Mouse (Mus musculus) thymus, adult 2 months (tissue): ENCODE data around the gene Sf3b4. TPM values are rescaled to one million over a fixed set of nuclear protein-coding genes. Genes with fewer than 3 reads are reported as not detected.

ENCODE experiments used
- DNase-seq: peaks from one replicate; pipeline ENCODE4 v3.0.0; 2021
- H3K27ac ChIP-seq: fragments of 200-500 bp; 2 replicates; pipeline ENCODE4 v1.5.1; 2012; ENCODE audit warnings: low read length, control low read depth; ENCODE audit not compliant: control insufficient read depth, insufficient read depth
- H3K27me3 ChIP-seq: fragments of 200-500 bp; 2 replicates; pipeline ENCODE4 v1.6.1; 2012; ENCODE audit warnings: mild to moderate bottlenecking, low read length, moderate library complexity, mixed read lengths; ENCODE audit not compliant: control insufficient read depth, insufficient read depth
- H3K36me3 ChIP-seq: fragments of 200-500 bp; 2 replicates; pipeline ENCODE4 v1.6.1; 2012; ENCODE audit warnings: mild to moderate bottlenecking, low read length, moderate library complexity; ENCODE audit not compliant: control insufficient read depth, insufficient read depth
- H3K4me1 ChIP-seq: fragments of 200-500 bp; replicated peaks from 2 replicates; pipeline ENCODE4 v1.6.1; 2012; ENCODE audit warnings: low read length; ENCODE audit not compliant: control insufficient read depth, insufficient read depth
- H3K4me3 ChIP-seq: fragments of 200-500 bp; 2 replicates; pipeline ENCODE4 v1.5.1; 2012; ENCODE audit warnings: mild to moderate bottlenecking, low read length, control low read depth, moderate library complexity; ENCODE audit not compliant: control insufficient read depth, insufficient read depth
- CTCF ChIP-seq: fragments of 200-500 bp; IDR thresholded peaks from 2 replicates; pipeline ENCODE4 v1.5.1; 2012; ENCODE audit warnings: mild to moderate bottlenecking, control low read depth, low read length, moderate library complexity, borderline replicate concordance; ENCODE audit not compliant: control insufficient read depth, poor library complexity, insufficient read depth; ENCODE audit errors: extremely low read depth
- POLR2A ChIP-seq: fragments of 200-500 bp; IDR thresholded peaks from 2 replicates; pipeline ENCODE4 v1.6.1; 2012; ENCODE audit warnings: mild to moderate bottlenecking, low read length, control low read depth, moderate library complexity; ENCODE audit not compliant: control insufficient read depth, poor library complexity, insufficient read depth; ENCODE audit errors: extremely low read depth
- WGBS: fragments of 180-500 bp; shearing (Covaris S2); methylation state at CpG from one replicate; pipeline ENCODE4 v1.1.7; 2018; 5-methylcytosine and 5-hydroxymethylcytosine counted together
- polyA plus RNA-seq: library from polyadenylated mRNA; depleted of rRNA; stranded (reverse); fragments of >200 nt; gene quantifications from 2 replicates; pipeline ENCODE4 v1.2.3, GENCODE M21; 2012

Sf3b4 gene
- polyA plus RNA-seq, 1 experiment, result 175 TPM

- H3K4me3 ChIP-seq, result peak overlapping the region; percentile 27
- WGBS, result 9% methylated on average over 12 of the region's 12 CpGs
- no peaks in the 10 kb centered on the region for H3K36me3 ChIP-seq
- peaks cover 7% of the 10 kb centered on the region; the same call in 1 of the 2 replicates for H3K27me3 ChIP-seq
- DNase-seq, result no peak
- H3K27ac ChIP-seq, result peak overlapping the region; percentile 12; the same call in 1 of the 2 replicates
- H3K4me1 ChIP-seq, result peaks cover 10% of the 10 kb centered on the region
- TF ChIP-seq POLR2A, result no peak
- TF ChIP-seq CTCF, result no peak
Observed at GRCm38 (mm10) chr3:96160803-96161516, 11.2 kb upstream of the Sf3b4 start.

GRCm38 (mm10) chr3:96161869-96162840 lies 10.0 kb upstream of the Sf3b4 start, which contains the start of gene Mtmr11:
TSS of gene Mtmr11 (plus strand) at chr3:96162004.
- peaks cover 7% of the 10 kb centered on the region; the same call in 1 of the 2 replicates for H3K27me3 ChIP-seq
- TF ChIP-seq CTCF (no peak), POLR2A (no peak)
- H3K27ac ChIP-seq, result peak within 1 kb of the TSS; percentile 41; the same call in 1 of the 2 replicates
- 28% methylated on average over 16 of the region's 16 CpGs for WGBS
- peak within 1 kb of the TSS; percentile 31 for H3K4me3 ChIP-seq
- DNase-seq, result no peak
- H3K36me3 ChIP-seq, result no peaks in the 10 kb centered on the region
- peaks cover 10% of the 10 kb centered on the region for H3K4me1 ChIP-seq

DNA sequence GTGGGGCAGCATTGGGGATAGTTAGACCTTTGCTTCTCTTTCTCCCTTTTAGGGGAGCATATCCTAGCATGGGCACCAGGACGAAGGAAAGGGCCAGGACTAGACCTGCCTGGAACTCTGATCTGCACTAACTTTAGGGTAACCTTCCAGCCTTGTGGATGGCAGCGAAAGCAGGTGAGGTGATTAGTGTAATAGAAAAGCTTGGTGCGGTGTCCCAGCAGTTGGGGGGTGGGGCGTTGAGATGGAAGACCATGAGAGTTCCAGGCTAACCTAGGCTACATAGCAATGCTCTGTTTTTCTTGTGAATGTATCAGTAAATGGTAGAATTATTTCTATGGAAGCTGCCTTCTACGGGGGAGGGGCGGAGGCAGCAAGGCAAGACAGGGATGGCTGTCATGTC lies 9.1 kb upstream of the Sf3b4 start:
- H3K27me3 ChIP-seq, result peaks cover 7% of the 10 kb centered on the region; the same call in 1 of the 2 replicates
- peaks cover 10% of the 10 kb centered on the region for H3K4me1 ChIP-seq
- no peak overlapping the region for H3K27ac ChIP-seq
- DNase-seq, result no peak
- no peak overlapping the region for H3K4me3 ChIP-seq
- H3K36me3 ChIP-seq, result no peaks in the 10 kb centered on the region
- 94% methylated on average over 6 of the region's 6 CpGs for WGBS
- TF ChIP-seq CTCF (no peak), POLR2A (no peak)

GRCm38 (mm10) chr3:96168466-96169158 lies 3.5 kb upstream of the Sf3b4 start:
- no peaks in the 10 kb centered on the region; the same call in 1 of the 2 replicates for H3K36me3 ChIP-seq

DNA sequence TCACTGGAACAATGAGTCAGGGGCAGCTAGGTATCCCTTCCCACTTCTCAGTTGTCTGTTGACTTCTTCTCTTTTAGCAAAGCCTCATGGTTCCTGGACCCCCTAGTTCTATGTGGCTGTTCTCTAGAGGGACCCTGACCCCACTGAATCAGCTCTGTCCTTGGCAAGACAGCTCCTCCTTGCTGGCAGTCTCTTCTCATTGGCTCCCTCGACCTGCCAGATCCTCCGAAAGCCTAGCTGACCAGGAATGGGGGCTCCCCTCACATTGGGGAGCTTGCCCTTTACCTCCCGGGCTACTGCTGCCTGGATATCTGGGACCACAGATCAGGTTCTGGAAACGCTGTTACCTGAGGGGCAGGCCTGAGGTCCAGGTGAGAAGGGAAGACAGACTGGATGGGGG lies 1.9 kb upstream of the Sf3b4 start:
- H3K36me3 ChIP-seq, result peaks cover 15% of the 10 kb centered on the region
- H3K27me3 ChIP-seq, result no peaks in the 10 kb centered on the region
- no peak overlapping the region; the same call in 1 of the 2 replicates for H3K27ac ChIP-seq
- H3K4me3 ChIP-seq, result no peak overlapping the region
- DNase-seq, result no peak
- 96% methylated on average over 4 of the region's 4 CpGs for WGBS
- H3K4me1 ChIP-seq, result peaks cover 24% of the 10 kb centered on the region
- TF ChIP-seq POLR2A (no peak), CTCF (no peak)

More at GRCm38 (mm10) chr3:96168466-96169158, 3.5 kb upstream of the Sf3b4 start:
- WGBS, result 93% methylated on average over 12 of the region's 12 CpGs
- DNase-seq, result no peak
- TF ChIP-seq CTCF (no peak), POLR2A (no peak)
- Histone ChIP-seq H3K4me1 (peaks cover 21% of the 10 kb centered on the region), H3K27ac (no peak overlapping the region), H3K27me3 (no peaks in the 10 kb centered on the region), H3K4me3 (no peak overlapping the region)
